Mouse (Mus musculus) left cerebral cortex, postnatal 4 days (tissue): ENCODE measurements around the gene Appl1. TPM values are rescaled to one million over a fixed set of nuclear protein-coding genes. Genes with fewer than 3 reads are reported as not detected.

Source experiments
- DNase-seq: peaks from one replicate; pipeline ENCODE4 v3.0.0-alpha.2; 2022
- intact Hi-C: fragments of 180-260 bp; cut with DNase I; formaldehyde crosslinking; loops from one replicate; pipeline ENCODE4 v1.15.1; 2025
- total RNA-seq, 2 experiments: library from RNA; stranded (reverse); gene quantifications; 2 replicates each; pipeline ENCODE4 v1.2.3; 2021

The Appl1 gene
- total RNA-seq: 10 to 100 TPM; 60.6 to 70.6 TPM

GRCm38 (mm10) chr14:26971106-26971789 lies at the start of gene Appl1:
TSS of gene Appl1 (minus strand) at chr14:26971232.
- DNase-seq: no peak
- intact Hi-C loops: loop anchor here (10.0 kb wide), 1 partner anchor 54 kb away; no protein-coding TSS in a partner anchor

GRCm38 (mm10) chr14:27019850-27020249 lies 48.8 kb upstream of the Appl1 start:
- intact Hi-C loops: loop anchor here (10.0 kb wide), 1 partner anchor 45 kb away; the partner anchor contains the start of gene Appl1
- DNase-seq: no peak

GRCm38 (mm10) chr14:27017936-27018335 lies 46.9 kb upstream of the Appl1 start:
- intact Hi-C loops: no loop called here
- DNase-seq: no peak

- no peak for DNase-seq
- intact Hi-C loops: no loop called here
Measured at GRCm38 (mm10) chr14:27013658-27014057, 42.6 kb upstream of the Appl1 start.

- no peak for DNase-seq
- intact Hi-C loops: no loop called here
Measured at GRCm38 (mm10) chr14:27011561-27011960, 40.5 kb upstream of the Appl1 start.

- intact Hi-C loops: no loop called here
- no peak for DNase-seq
Measured at GRCm38 (mm10) chr14:27005937-27006336, 34.9 kb upstream of the Appl1 start.

GRCm38 (mm10) chr14:27004906-27005305 lies 33.9 kb upstream of the Appl1 start:
- intact Hi-C loops: no loop called here

GRCm38 (mm10) chr14:27000386-27000785 lies 29.4 kb upstream of the Appl1 start:
- intact Hi-C loops: no loop called here
- DNase-seq: no peak

More at GRCm38 (mm10) chr14:27004906-27005305, 33.9 kb upstream of the Appl1 start:
- peak; percentile 8 for DNase-seq

- no peak for DNase-seq
- intact Hi-C loops: no loop called here
Measured at GRCm38 (mm10) chr14:26996257-26996656, 25.2 kb upstream of the Appl1 start.

GRCm38 (mm10) chr14:26994211-26994741 lies 23.2 kb upstream of the Appl1 start, which contains the start of gene Hesx1:
TSS of gene Hesx1 (plus strand) at chr14:26994416.
- intact Hi-C loops: loop anchor here (5.0 kb wide), 1 partner anchor 162 kb away; no protein-coding TSS in a partner anchor
- peak; percentile 23 for DNase-seq

GRCm38 (mm10) chr14:26993427-26993826 lies 22.4 kb upstream of the Appl1 start:
- intact Hi-C loops: loop anchor here (5.0 kb wide), 1 partner anchor 161 kb away; no protein-coding TSS in a partner anchor
- DNase-seq: no peak

GRCm38 (mm10) chr14:26991622-26992021 lies 20.6 kb upstream of the Appl1 start:
- intact Hi-C loops: loop anchor here (5.0 kb wide), 1 partner anchor 159 kb away; no protein-coding TSS in a partner anchor
- DNase-seq: no peak

GRCm38 (mm10) chr14:26988694-26989093 lies 17.7 kb upstream of the Appl1 start:
- intact Hi-C loops: no loop called here
- DNase-seq: no peak

- intact Hi-C loops: no loop called here
Measured at GRCm38 (mm10) chr14:26982150-26982530, 11.1 kb upstream of the Appl1 start.

GRCm38 (mm10) chr14:26981494-26982149 lies 10.6 kb upstream of the Appl1 start:
- intact Hi-C loops: no loop called here
- no peak for DNase-seq

More at GRCm38 (mm10) chr14:26982150-26982530, 11.1 kb upstream of the Appl1 start:
- DNase-seq: no peak

GRCm38 (mm10) chr14:26981021-26981420 lies 10.0 kb upstream of the Appl1 start:
- no peak for DNase-seq
- intact Hi-C loops: no loop called here

- intact Hi-C loops: loop anchor here (10.0 kb wide), 1 partner anchor 45 kb away; no protein-coding TSS in a partner anchor
- DNase-seq: no peak
Measured at GRCm38 (mm10) chr14:26979808-26980207, 8.8 kb upstream of the Appl1 start.

GRCm38 (mm10) chr14:26977500-26977899 lies 6.5 kb upstream of the Appl1 start:
- no peak for DNase-seq
- intact Hi-C loops: loop anchor here (10.0 kb wide), 1 partner anchor 47 kb away; no protein-coding TSS in a partner anchor

GRCm38 (mm10) chr14:26976212-26976611 lies 5.2 kb upstream of the Appl1 start:
- intact Hi-C loops: loop anchor here (10.0 kb wide), 1 partner anchor 49 kb away; no protein-coding TSS in a partner anchor
- peak; percentile 13 for DNase-seq

GRCm38 (mm10) chr14:26975490-26975889 lies 4.5 kb upstream of the Appl1 start:
- intact Hi-C loops: loop anchor here (10.0 kb wide), 1 partner anchor 49 kb away; no protein-coding TSS in a partner anchor
- no peak for DNase-seq

GRCm38 (mm10) chr14:26973089-26973488 lies 2.1 kb upstream of the Appl1 start:
- intact Hi-C loops: loop anchor here (10.0 kb wide), 1 partner anchor 52 kb away; no protein-coding TSS in a partner anchor
- no peak for DNase-seq
